Mouse (Mus musculus) limb, embryonic 13.5 days (tissue): Measurements from ENCODE around the gene Tsr1. TPM values are rescaled to one million over a fixed set of nuclear protein-coding genes. Genes with fewer than 3 reads are reported as not detected.
A peak's percentile ranks its signal among the peaks of the same experiment; 100 is the strongest.

ENCODE experiments used
- ATAC-seq: fragments of 200-750 bp; cut with Nextera tagmentation; 2 replicates; pipeline ENCODE4 v1.8.0; 2017; ENCODE audit warnings: low read depth, moderate number of reproducible peaks, moderate TSS enrichment; ENCODE audit not compliant: low FRiP score
- H3K27ac ChIP-seq: fragments of 300-500 bp; sonication (generic); 2 replicates; pipeline ENCODE4 v1.5.1; 2015; ENCODE audit warnings: inconsistent platforms, mild to moderate bottlenecking, moderate library complexity
- H3K27me3 ChIP-seq: fragments of 300-500 bp; sonication (generic); 2 replicates; pipeline ENCODE4 v1.6.1; 2015; ENCODE audit warnings: mild to moderate bottlenecking, inconsistent platforms
- H3K36me3 ChIP-seq: fragments of 300-500 bp; sonication (generic); 2 replicates; pipeline ENCODE4 v1.6.1; 2015; ENCODE audit warnings: inconsistent platforms, mild to moderate bottlenecking, moderate library complexity
- H3K4me1 ChIP-seq: fragments of 300-500 bp; sonication (generic); 2 replicates; pipeline ENCODE4 v1.6.1; 2015; ENCODE audit warnings: inconsistent platforms
- H3K4me2 ChIP-seq: fragments of 300-500 bp; sonication (generic); replicated peaks from 2 replicates; pipeline ENCODE4 v1.6.1; 2015; ENCODE audit warnings: inconsistent platforms, mild to moderate bottlenecking, moderate library complexity
- H3K4me3 ChIP-seq: fragments of 300-500 bp; sonication (generic); 2 replicates; pipeline ENCODE4 v1.5.1; 2015; ENCODE audit warnings: moderate library complexity, mild to moderate bottlenecking, inconsistent platforms
- H3K9ac ChIP-seq: fragments of 300-500 bp; sonication (generic); 2 replicates; pipeline ENCODE4 v1.6.1; 2015; ENCODE audit warnings: mild to moderate bottlenecking, inconsistent platforms
- H3K9me3 ChIP-seq: fragments of 300-500 bp; sonication (generic); 2 replicates; pipeline ENCODE4 v1.6.1; 2016; ENCODE audit warnings: inconsistent platforms
- WGBS: fragments of 180-500 bp; shearing (Covaris S2); methylation state at CpG from one replicate; pipeline ENCODE4 v1.1.7; 2015; 5-methylcytosine and 5-hydroxymethylcytosine counted together
- polyA plus RNA-seq: library from polyadenylated mRNA; unstranded; fragments of >200 nt; fragmentation: Nextera tagmentation; extraction: Ambion mirVana; gene quantifications from 2 replicates; pipeline ENCODE4 v1.2.1, GENCODE M21; 2015

Tsr1 gene
- polyA plus RNA-seq, 1 experiment from 2014 or later, result 45.6 TPM

DNA sequence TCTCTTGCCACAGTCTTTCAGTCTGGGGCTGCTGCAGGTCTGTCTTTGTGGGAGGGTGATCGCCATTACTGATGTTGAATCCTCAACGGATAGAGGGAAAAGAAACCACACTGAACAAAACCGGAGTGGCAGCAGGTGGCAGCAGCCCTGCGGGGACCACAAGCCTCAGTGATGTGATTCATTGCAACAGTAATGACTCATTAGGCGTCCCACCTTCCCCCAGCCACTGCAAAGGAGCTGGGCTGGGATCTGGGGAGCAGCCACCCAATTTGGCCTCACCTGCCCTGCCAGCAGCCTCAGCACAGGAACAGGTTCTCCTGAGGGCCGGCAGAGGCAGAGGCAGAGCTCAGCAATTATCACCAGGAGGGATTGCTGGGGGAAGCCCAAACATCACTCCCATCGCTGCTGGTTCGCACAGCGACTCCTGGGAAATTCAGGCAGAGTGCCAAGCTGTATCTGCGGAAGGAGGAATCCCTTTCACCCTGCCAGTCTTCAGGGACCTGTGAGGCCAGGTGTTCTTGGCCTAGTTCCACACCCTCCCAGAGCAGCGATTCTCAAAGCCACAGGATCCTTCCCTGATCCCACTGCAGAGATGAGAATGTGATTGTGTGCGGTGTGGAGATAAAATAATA, 26.8 kb upstream of the Tsr1 start:
- Histone ChIP-seq H3K4me3 (no peak overlapping the region), H3K9me3 (no peaks in the 10 kb centered on the region), H3K4me2 (no peak overlapping the region), H3K4me1 (peaks cover 28% of the 10 kb centered on the region), H3K9ac (peak overlapping the region; percentile 35), H3K36me3 (peaks cover 9% of the 10 kb centered on the region), H3K27ac (no peak overlapping the region), H3K27me3 (no peaks in the 10 kb centered on the region)
- no peak for ATAC-seq
- 28% methylated on average over 12 of the region's 12 CpGs for WGBS

DNA sequence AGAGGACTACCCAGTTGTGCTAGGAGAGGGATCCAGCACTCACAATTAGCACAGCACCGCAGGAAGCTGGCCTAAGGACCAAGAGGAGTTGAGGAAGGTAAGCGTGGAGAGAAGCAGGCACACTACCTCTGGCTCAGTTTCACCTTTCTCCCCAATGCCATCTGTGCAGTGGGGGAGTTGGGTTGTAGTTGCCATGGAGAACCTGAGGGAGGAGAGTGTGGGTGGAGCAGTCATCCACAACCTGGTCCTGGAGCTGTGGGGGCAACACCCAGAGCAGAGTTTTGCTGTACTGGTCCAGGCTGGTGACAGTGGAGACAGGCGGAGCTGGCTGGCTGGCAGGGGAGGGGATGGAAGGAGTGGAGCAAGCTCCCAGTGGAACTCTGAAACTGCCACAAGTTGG, 23.2 kb upstream of the Tsr1 start:
- Histone ChIP-seq H3K27me3 (no peaks in the 10 kb centered on the region), H3K4me2 (no peak overlapping the region), H3K4me1 (peaks cover 37% of the 10 kb centered on the region), H3K4me3 (no peak overlapping the region), H3K27ac (peak overlapping the region; percentile 55; the same call in 1 of the 2 replicates), H3K9ac (peak overlapping the region; percentile 25; the same call in 1 of the 2 replicates), H3K9me3 (no peaks in the 10 kb centered on the region), H3K36me3 (no peaks in the 10 kb centered on the region)
- ATAC-seq, result no peak
- 47% methylated on average over 3 of the region's 3 CpGs for WGBS

DNA sequence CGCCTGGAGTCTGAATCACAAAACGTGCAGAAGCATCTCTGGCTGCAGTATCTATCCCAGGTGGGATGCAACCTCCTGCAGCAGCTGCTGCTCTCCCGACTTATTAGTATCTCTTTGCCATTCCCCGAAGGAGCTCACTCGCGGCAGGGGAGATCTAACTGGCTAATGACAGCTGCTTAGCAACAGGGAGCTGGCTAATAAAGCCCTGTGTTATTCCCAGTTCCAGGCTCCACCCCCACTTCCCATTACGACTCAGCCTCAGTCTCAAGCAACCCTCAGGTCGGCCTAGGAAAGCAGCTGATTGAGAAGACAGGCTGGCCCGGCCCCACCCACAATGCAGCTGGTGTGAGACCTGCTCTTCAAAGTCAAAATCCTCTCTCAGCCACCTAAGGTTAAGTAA, 21.1 kb upstream of the Tsr1 start:
- Histone ChIP-seq H3K9me3 (no peaks in the 10 kb centered on the region), H3K4me3 (no peak overlapping the region), H3K27ac (no peak overlapping the region), H3K4me2 (peak overlapping the region; percentile 46), H3K4me1 (peaks cover 25% of the 10 kb centered on the region), H3K9ac (0 out of 2 replicates have a peak overlapping the region, but pooled peaks have one; percentile 35), H3K27me3 (no peaks in the 10 kb centered on the region), H3K36me3 (no peaks in the 10 kb centered on the region)
- ATAC-seq, result peak; percentile 81
- WGBS, result 3% methylated on average over 9 of the region's 9 CpGs

DNA sequence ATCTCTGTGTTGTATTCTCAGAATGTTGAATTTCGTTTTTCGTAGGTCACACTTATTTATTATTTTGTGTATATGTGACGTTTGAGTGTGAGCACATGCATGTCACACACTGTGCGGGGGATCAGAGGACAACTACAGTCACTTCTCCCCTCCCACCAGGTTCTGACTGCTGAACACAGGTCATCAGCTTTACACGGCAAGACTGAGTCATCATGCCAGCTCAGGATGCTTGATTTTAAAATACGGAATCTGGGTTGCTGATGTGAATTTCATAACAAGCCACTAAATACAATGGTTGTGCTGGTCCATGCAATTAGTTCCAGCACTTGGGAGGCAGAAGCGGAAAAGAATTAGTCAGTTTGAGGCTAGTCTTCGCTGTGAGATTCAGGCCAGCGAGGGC, 16.9 kb upstream of the Tsr1 start:
- H3K36me3 ChIP-seq, result no peaks in the 10 kb centered on the region
- no peaks in the 10 kb centered on the region for H3K27me3 ChIP-seq
- 91% methylated on average over 9 of the region's 9 CpGs for WGBS
- peaks cover 8% of the 10 kb centered on the region for H3K4me1 ChIP-seq
- no peak for ATAC-seq
- H3K27ac ChIP-seq, result no peak overlapping the region
- H3K4me2 ChIP-seq, result no peak overlapping the region
- H3K9me3 ChIP-seq, result no peaks in the 10 kb centered on the region
- H3K4me3 ChIP-seq, result no peak overlapping the region
- no peak overlapping the region for H3K9ac ChIP-seq

DNA sequence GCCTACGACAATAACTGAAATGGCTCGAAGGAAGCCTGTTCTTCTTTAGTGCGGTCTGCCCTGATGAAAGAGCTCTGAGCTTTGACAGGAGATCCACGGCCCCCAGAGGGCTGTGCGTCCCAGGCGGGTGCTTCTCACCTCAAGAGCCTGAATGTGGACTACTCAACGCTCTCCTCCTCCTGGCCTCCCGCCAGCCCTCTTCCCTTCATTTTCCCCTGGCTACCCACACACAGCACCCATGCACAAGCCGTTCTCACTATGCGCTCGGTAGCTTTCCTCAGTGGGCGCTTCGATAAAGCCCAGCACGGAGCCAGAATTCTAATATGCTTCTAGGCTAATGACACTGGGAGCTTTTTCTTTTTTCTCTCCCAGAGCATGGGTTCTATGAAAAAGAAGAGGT, 15.9 kb upstream of the Tsr1 start:
- 74% methylated on average over 14 of the region's 14 CpGs for WGBS
- no peaks in the 10 kb centered on the region for H3K9me3 ChIP-seq
- H3K36me3 ChIP-seq, result no peaks in the 10 kb centered on the region
- H3K4me2 ChIP-seq, result no peak overlapping the region
- no peak overlapping the region; the same call in 1 of the 2 replicates for H3K27ac ChIP-seq
- no peaks in the 10 kb centered on the region for H3K27me3 ChIP-seq
- no peak overlapping the region for H3K4me3 ChIP-seq
- H3K9ac ChIP-seq, result peak overlapping the region; percentile 0; the same call in 1 of the 2 replicates
- no peak for ATAC-seq
- peaks cover 1% of the 10 kb centered on the region; the same call in 1 of the 2 replicates for H3K4me1 ChIP-seq

DNA sequence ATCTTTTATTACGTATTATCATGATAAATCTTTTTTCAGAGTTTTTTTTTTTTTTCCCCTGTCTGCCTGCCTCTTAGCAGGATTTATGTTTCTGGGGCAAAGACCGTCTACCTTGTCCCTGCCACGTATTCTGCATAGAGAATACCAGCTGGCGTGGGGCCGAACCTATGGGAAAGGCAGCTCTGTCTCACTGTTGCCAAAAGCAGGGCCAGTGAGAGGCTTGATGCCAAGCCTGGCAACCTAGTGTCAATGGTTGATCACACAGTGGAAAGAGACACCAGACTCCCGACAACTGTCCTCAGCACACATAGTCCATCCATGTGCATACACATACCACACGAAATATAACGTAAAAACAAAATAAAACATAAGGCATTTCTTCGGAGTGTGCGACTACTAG, 14.8 kb upstream of the Tsr1 start:
- Histone ChIP-seq H3K4me3 (no peak overlapping the region), H3K9ac (no peak overlapping the region), H3K4me1 (no peaks in the 10 kb centered on the region), H3K27ac (no peak overlapping the region), H3K4me2 (no peak overlapping the region), H3K36me3 (no peaks in the 10 kb centered on the region), H3K9me3 (no peaks in the 10 kb centered on the region), H3K27me3 (no peaks in the 10 kb centered on the region)
- WGBS, result 93% methylated on average over 10 of the region's 10 CpGs
- ATAC-seq, result no peak

DNA sequence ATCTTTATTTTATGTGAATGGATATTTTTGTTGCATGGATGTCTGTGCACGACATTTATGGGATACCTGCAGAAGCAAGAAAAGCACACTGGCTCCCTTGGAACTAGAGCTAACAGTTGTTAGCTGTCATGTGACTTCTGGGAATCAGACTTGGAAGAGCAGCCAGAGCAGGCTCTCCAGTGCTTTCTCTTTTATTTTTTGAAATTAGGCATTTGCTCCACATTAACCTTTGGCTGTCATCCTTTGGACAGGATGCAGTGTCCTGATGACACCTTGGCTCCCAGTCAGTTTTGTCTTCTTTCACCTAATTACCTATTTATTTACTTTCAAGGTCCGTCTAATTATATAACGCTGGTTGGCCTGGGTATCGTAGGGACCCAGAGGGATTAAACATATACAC, 3.3 kb upstream of the Tsr1 start:
- ATAC-seq, result no peak
- Histone ChIP-seq H3K9me3 (no peaks in the 10 kb centered on the region), H3K9ac (no peak overlapping the region), H3K4me1 (peaks cover 11% of the 10 kb centered on the region), H3K4me2 (no peak overlapping the region), H3K4me3 (no peak overlapping the region), H3K27me3 (no peaks in the 10 kb centered on the region), H3K27ac (no peak overlapping the region), H3K36me3 (peaks cover 3% of the 10 kb centered on the region)
- 80% methylated on average over 4 of the region's 4 CpGs for WGBS

DNA sequence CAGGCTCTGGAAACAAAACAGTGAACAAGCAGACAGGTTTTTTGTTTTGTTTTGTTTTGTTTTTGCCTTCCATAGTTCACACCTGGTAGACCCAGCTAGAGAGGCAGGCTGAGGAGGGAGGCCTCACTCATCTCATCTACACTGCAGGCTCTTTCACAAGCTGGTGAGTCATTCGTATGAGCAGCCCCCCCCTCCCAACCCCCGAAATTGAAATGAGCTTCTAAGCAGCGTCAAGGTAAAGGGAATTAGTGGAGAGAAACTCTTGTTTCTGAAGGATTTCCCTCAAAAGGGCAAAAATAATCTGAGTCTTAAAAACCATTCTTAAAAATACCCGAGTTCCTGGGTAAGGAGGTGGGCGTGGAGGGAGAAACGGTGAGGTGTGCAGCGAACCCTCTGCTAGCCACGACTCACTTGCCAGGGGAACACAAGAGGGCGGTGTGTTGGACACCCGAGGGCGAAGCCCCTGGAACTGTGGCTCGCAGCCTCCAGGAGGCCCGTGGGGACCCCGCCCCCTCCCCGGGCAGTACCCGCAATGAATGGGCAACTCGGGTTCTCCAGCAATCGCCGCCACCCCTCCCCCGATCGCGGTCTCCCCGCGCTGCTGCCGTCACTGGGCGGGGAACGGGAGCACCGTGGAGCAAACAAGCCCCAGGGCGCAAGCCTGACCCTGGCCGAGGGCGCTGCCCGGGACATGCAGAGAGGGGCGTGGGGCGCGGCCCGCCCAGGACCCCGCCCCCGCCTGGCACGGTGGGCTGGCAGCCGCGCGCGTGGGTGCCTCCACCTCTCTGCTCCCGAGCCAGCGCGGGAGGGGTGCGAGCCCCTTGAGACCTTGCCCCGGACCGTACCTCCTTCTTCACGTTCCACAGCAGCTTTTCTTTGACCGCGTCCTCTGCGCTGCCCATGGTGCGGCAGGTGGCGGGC, 1.6 kb upstream of the Tsr1 start:
- Histone ChIP-seq H3K4me1 (peaks cover 19% of the 10 kb centered on the region), H3K27me3 (no peaks in the 10 kb centered on the region), H3K27ac (no peak overlapping the region), H3K4me2 (peak overlapping the region; percentile 88), H3K9me3 (no peaks in the 10 kb centered on the region), H3K4me3 (peak overlapping the region; percentile 91), H3K9ac (peak overlapping the region; percentile 80), H3K36me3 (peaks cover 19% of the 10 kb centered on the region)
- under 1% methylated on average over 47 of the region's 55 CpGs for WGBS
- ATAC-seq, result peak; percentile 22; the same call in 1 of the 2 replicates

DNA sequence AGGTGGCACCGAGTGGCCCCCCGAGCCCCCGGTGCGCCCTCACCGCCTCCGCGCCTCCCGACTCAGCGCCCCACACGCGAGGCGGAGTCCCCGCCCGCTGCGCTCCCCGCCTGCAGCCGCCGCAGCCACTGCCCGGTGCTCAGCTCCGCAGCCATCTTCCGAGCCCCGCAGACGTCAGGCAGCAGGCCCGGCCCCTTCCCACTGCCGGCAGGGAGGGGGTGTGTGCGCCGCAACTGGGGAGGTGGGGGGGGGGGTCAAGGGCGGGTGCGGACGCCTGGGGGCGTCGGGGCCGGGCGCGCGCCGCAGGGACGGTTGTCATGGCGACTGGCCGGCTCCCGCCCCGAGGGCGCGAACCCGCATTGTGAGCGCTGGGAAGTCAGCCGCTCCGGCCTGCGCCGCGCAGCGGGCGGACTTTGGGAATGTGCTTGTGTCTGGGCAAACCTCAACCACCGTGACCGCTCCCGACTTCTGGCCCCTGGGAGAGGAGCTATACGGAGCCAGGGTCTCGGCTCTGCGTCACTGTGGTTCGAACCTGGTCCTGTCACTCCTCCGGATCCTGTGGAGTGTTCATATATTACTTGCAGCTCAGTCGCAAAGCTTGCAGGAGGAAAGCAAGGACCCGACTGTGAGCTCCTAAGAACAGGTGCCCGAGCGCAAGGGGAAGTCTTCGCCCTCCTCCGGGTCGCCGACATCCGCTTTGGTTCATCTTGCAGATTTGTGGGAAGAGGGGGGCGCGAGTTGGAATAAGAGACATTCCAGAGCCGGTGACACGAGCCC, 782 bp upstream of the Tsr1 start, which contains the start of gene Sgsm2:
Gene Sgsm2 (minus strand): TSS at position 160 of the 777 bp plus-strand sequence.
- H3K9ac ChIP-seq, result peak within 1 kb of the TSS; percentile 80
- no peaks in the 10 kb centered on the region for H3K9me3 ChIP-seq
- H3K27ac ChIP-seq, result peak within 1 kb of the TSS; percentile 75
- H3K4me3 ChIP-seq, result peak within 1 kb of the TSS; percentile 91
- peaks cover 19% of the 10 kb centered on the region for H3K4me1 ChIP-seq
- peak within 1 kb of the TSS; percentile 88 for H3K4me2 ChIP-seq
- ATAC-seq, result peak; percentile 66
- peaks cover 28% of the 10 kb centered on the region for H3K36me3 ChIP-seq
- no peaks in the 10 kb centered on the region for H3K27me3 ChIP-seq
- under 1% methylated on average over 62 of the region's 74 CpGs for WGBS

DNA sequence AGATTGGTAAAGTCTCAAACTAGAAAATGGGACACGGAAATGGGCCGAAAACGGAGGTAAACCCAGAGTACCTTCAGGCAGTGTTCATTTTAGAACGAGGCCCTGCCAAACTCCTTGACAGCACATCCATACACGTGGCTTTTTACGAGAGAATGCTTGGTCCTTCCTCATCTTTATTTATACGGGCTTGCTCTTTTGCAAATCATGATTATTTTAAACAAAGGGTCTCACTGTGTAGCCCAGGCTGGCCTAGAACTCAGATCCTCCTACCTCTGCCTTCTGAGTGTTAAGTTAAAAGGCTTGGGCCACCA, 601 bp downstream of the Tsr1 start:
- Histone ChIP-seq H3K9ac (peak overlapping the region; percentile 80), H3K27me3 (no peaks in the 10 kb centered on the region), H3K4me3 (peak overlapping the region; percentile 91), H3K27ac (peak overlapping the region; percentile 75), H3K36me3 (peaks cover 39% of the 10 kb centered on the region), H3K9me3 (no peaks in the 10 kb centered on the region), H3K4me2 (peak overlapping the region; percentile 88), H3K4me1 (peaks cover 19% of the 10 kb centered on the region)
- under 1% methylated on average over 7 of the region's 7 CpGs for WGBS
- ATAC-seq, result no peak

DNA sequence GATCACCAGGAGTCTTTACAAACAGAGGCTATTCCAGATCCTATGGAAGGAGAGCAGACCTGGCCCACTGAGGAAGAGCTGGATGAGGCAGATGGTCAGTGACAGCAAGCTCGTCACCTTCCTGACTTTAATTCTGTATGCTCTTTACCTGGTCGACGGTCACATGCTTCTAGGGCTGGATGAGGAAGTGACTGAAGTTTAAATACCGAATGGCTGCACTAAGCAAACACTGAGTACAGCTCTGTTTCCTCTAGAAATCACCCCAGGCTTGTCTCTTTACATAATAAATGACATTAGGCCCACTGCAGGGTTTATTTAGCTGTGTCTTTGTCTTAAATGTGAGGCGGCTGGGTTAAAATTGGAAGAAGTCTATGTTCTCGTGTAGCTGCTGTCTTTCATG, 3.7 kb downstream of the Tsr1 start:
- Histone ChIP-seq H3K27ac (no peak overlapping the region), H3K9me3 (no peaks in the 10 kb centered on the region), H3K27me3 (no peaks in the 10 kb centered on the region), H3K9ac (no peak overlapping the region), H3K4me2 (no peak overlapping the region), H3K36me3 (peaks cover 70% of the 10 kb centered on the region), H3K4me1 (peaks cover 19% of the 10 kb centered on the region), H3K4me3 (no peak overlapping the region)
- ATAC-seq, result no peak
- 96% methylated on average over 6 of the region's 6 CpGs for WGBS

DNA sequence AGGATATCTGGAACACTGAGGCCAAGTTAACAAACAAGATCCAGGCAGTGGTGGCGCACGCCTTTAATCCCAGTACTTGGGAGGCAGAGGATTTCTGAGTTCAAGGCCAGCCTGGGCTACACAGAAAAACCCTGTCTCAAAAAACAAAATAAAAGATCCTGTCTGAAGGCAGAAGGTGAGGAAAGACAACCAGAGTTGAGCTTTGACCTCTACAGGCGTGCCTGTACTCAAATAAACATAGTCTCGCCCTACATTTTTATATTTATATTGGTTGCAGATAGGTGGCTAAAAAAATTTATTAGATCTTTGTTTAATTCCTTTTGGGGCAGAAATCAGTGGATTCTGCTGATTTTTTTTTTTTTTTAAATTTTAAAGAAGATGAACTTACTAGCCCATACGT, 4.5 kb downstream of the Tsr1 start:
- Histone ChIP-seq H3K9ac (no peak overlapping the region), H3K27ac (no peak overlapping the region), H3K4me1 (peaks cover 19% of the 10 kb centered on the region), H3K36me3 (peaks cover 78% of the 10 kb centered on the region), H3K4me3 (no peak overlapping the region), H3K9me3 (no peaks in the 10 kb centered on the region), H3K27me3 (no peaks in the 10 kb centered on the region), H3K4me2 (no peak overlapping the region)
- ATAC-seq, result no peak
- 90% methylated on average over 5 of the region's 5 CpGs for WGBS
